Mouse (Mus musculus) bone marrow, adult 2 months (tissue): ENCODE measurements around the gene Rbm7. TPM values are rescaled to one million over a fixed set of nuclear protein-coding genes. Genes with fewer than 3 reads are reported as not detected.
A peak's percentile ranks its signal among the peaks of the same experiment; 100 is the strongest.
"Not testable (repeated sequence)": the region's sequence is repeated elsewhere in the genome, so short reads cannot be mapped to it uniquely, and the experiment has no call there.

ENCODE experiments used
- H3K27ac ChIP-seq: fragments of 200-500 bp; 2 replicates; pipeline ENCODE4 v1.5.1; 2012; ENCODE audit warnings: low read depth, mild to moderate bottlenecking, control low read depth, inconsistent platforms, low read length; ENCODE audit not compliant: control insufficient read depth, poor library complexity, insufficient read depth
- H3K4me1 ChIP-seq: fragments of 200-500 bp; 2 replicates; pipeline ENCODE4 v1.6.1; 2011; ENCODE audit warnings: low read length; ENCODE audit not compliant: control insufficient read depth, insufficient read depth
- H3K4me3 ChIP-seq: fragments of 200-500 bp; replicated peaks from 2 replicates; pipeline ENCODE3; 2011; ENCODE audit warnings: mild to moderate bottlenecking, low read depth, low read length, control low read depth; ENCODE audit not compliant: control insufficient read depth
- CTCF ChIP-seq: fragments of 200-500 bp; IDR thresholded peaks from 2 replicates; pipeline ENCODE4 v1.5.1; 2011; ENCODE audit warnings: low read length, control low read depth; ENCODE audit not compliant: control insufficient read depth, insufficient read depth
- POLR2A ChIP-seq: fragments of 200-500 bp; IDR thresholded peaks from 2 replicates; pipeline ENCODE4 v1.6.1; 2011; ENCODE audit warnings: low read depth, mild to moderate bottlenecking, control low read depth, low read length, borderline replicate concordance; ENCODE audit not compliant: control insufficient read depth
- WGBS: fragments of 180-500 bp; shearing (Covaris S2); methylation state at CpG from one replicate; pipeline ENCODE4 v1.1.7; 2018; 5-methylcytosine and 5-hydroxymethylcytosine counted together
- polyA plus RNA-seq: library from polyadenylated mRNA; stranded (reverse); fragments of >200 nt; gene quantifications from 2 replicates; pipeline ENCODE4 v1.2.4, GENCODE M21; 2011; ENCODE audit warnings: low replicate concordance; ENCODE audit not compliant: missing spikeins, insufficient read depth, insufficient read length

The Rbm7 gene
- polyA plus RNA-seq, 1 experiment: 22.1 TPM

DNA sequence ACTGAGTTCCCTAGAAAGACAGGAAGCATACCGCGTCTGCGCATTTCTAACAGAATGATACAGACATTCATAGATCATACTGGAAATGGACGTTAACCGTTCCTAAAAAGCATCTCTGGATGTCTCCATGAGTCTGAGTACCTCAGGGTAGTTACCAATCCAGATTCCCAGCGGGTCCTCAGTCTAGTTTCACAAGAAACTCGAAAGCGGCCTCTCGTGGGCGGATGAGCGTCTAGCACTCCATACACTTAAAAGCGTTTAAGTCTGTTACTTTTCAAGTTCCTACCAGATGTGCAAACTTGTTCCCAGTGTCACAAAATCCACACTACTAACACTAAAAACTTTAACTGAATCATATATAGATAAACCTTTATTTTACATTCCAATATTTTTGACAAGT lies 22.0 kb downstream of the Rbm7 start:
- peaks cover 1% of the 10 kb centered on the region; the same call in 1 of the 2 replicates for H3K4me1 ChIP-seq
- no peak overlapping the region for H3K27ac ChIP-seq
- no peak overlapping the region for H3K4me3 ChIP-seq
- TF ChIP-seq CTCF: no peak
- no peak for TF ChIP-seq POLR2A
- 92% methylated on average over 12 of the region's 12 CpGs for WGBS

DNA sequence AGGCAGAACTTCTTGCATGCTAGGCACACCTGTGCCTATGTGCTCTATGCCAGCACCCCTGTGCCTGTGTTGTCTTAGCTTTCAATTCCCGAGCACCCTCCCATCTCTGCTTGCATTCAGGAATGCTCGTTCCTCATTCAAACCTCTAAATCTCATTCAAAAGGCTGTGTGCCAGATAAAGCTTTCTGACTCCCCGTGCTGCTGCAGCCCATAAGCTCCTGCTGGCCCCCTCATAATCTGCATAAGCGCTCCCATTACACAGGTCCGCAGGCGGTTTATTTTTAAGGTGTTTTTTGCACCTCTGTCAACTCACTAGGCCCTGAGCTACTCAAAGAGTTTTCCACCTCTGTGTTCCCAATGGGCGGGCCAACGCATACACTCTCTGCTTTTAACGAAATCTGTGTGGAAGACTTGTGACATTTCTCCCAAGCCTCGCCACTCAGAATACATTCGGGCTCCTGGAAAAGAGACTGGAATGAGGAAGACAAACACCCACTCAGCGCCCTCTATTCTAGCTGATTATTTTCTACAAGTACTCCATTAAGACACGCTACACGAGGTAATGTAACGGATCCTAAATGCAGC lies 22.6 kb downstream of the Rbm7 start:
- Histone ChIP-seq H3K4me1 (peaks cover 1% of the 10 kb centered on the region; the same call in 1 of the 2 replicates), H3K4me3 (no peak overlapping the region), H3K27ac (no peak overlapping the region)
- TF ChIP-seq CTCF: no peak
- TF ChIP-seq POLR2A: no peak
- WGBS: 90% methylated on average over 15 of the region's 15 CpGs

GRCm38 (mm10) chr9:48467471-48467870 lies 27.6 kb downstream of the Rbm7 start:
- not testable (repeated sequence) for H3K4me1 ChIP-seq, H3K4me3 ChIP-seq, H3K27ac ChIP-seq
- WGBS: 93% methylated on average over 5 of the region's 5 CpGs

- 41% methylated on average over 3 of the region's 3 CpGs for WGBS
- no peak overlapping the region for H3K27ac ChIP-seq
- TF ChIP-seq POLR2A (no peak), CTCF (peak; percentile 60)
- H3K4me1 ChIP-seq: no peaks in the 10 kb centered on the region
- H3K4me3 ChIP-seq: no peak overlapping the region
Measured at GRCm38 (mm10) chr9:48466804-48467203, 28.3 kb downstream of the Rbm7 start.

DNA sequence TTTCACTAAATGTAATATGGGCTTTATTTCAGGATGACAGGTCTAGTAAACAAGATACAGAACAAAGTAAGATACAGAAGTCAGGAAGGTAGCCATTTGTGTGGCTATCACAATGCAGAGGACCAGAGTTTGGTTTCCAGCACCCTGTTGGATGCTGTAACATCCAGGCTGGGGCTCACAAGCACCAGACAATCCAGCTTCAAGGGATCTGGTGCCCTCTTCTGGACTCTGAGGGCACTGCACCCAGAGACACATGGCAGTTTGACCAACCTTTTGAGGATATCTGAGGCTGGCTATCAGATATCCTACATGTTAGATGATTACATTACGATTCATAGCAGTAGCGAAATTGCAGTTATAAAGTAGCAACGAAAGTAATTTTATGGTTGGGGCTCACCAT lies 29.4 kb downstream of the Rbm7 start:
- TF ChIP-seq POLR2A: no peak
- peak; percentile 63 for TF ChIP-seq CTCF
- no peak overlapping the region for H3K27ac ChIP-seq
- 84% methylated on average over 3 of the region's 3 CpGs for WGBS
- no peak overlapping the region for H3K4me3 ChIP-seq
- H3K4me1 ChIP-seq: no peaks in the 10 kb centered on the region; the same call in 1 of the 2 replicates

- Histone ChIP-seq H3K4me3 (no peak overlapping the region), H3K27ac (no peak overlapping the region), H3K4me1 (no peaks in the 10 kb centered on the region; the same call in 1 of the 2 replicates)
- WGBS: 41% methylated on average over 3 of the region's 3 CpGs
- TF ChIP-seq POLR2A (no peak), CTCF (no peak)
Measured at GRCm38 (mm10) chr9:48461545-48461944, 33.6 kb downstream of the Rbm7 start.

- Histone ChIP-seq H3K4me1 (no peaks in the 10 kb centered on the region; the same call in 1 of the 2 replicates), H3K27ac (no peak overlapping the region), H3K4me3 (no peak overlapping the region)
- WGBS: 90% methylated on average over 8 of the region's 8 CpGs
- TF ChIP-seq CTCF (no peak), POLR2A (no peak)
Measured at GRCm38 (mm10) chr9:48460720-48461119, 34.4 kb downstream of the Rbm7 start.

DNA sequence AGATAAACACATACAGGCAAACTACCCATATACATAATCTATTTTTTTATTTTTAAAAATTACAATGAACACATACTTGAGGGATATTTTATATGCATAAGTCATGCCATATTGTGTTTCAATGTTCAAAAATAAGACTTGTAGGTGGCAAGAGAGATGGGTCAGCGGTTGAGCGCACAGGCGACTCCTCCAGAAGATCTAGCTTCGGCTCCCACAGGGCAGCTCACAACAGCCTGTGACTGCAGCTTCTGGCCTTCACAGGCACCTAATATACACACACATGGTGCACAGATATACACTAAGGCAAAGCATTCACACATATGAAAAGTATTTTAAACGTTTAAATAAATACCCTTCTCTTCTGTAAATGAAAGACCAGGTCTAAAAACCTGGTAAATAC lies 35.7 kb downstream of the Rbm7 start:
- WGBS: 87% methylated on average over 5 of the region's 5 CpGs
- H3K4me1 ChIP-seq: no peaks in the 10 kb centered on the region; the same call in 1 of the 2 replicates

GRCm38 (mm10) chr9:48458879-48459278 lies 36.2 kb downstream of the Rbm7 start:
- peak; percentile 51 for TF ChIP-seq CTCF
- TF ChIP-seq POLR2A: no peak
- no peaks in the 10 kb centered on the region; the same call in 1 of the 2 replicates for H3K4me1 ChIP-seq
- WGBS: 70% methylated on average over 3 of the region's 3 CpGs
- H3K4me3 ChIP-seq: no peak overlapping the region
- H3K27ac ChIP-seq: no peak overlapping the region

More for the DNA sequence above, 35.7 kb downstream of the Rbm7 start:
- H3K4me3 ChIP-seq: no peak overlapping the region
- TF ChIP-seq POLR2A (no peak), CTCF (no peak)
- no peak overlapping the region for H3K27ac ChIP-seq
